Comparison of ENCODE assay signal across 8 mouse cellular contexts in the genomic region with DNA sequence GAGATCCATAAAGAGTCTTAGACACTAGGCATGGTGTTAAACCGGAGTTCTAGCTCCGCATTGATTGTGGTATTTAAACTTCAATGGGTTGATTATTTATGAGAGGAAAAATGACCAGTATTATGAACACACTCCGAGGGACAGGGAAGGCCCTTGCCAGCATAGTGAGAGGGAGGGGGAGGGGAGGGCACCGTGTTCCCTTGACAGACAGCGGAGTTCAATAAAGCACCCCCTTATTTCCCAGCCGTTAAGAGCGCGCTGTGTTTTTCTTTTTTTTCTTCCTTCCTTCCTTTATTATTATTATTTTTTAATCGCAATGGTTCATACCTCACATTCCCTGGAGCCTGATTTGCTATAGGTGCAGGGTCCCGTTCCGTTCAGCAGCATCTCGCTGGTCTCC. TPM values are rescaled to one million over a fixed set of nuclear protein-coding genes. Genes with fewer than 3 reads are reported as not detected.
DNase-seq lines count a peak whose midpoint lies in the region; ATAC-seq lines count a peak whose summit lies in the region.

No protein-coding gene starts in this region.

- peak overlapping the region; percentile 40; the same call in 1 of the 2 replicates for H3K9ac ChIP-seq in heart, embryonic 14.5 days (ENCODE audit: low read length)
- H3K9ac ChIP-seq in forebrain, embryonic 16.5 days (replicated peaks; ENCODE audit: low read depth, low read length): peak overlapping the region; percentile 71
- 0 out of 2 replicates have a peak overlapping the region, but pooled peaks have one; percentile 28 for H3K9ac ChIP-seq in midbrain, embryonic 11.5 days (ENCODE audit: low read length)

- no peak overlapping the region for H3K27ac ChIP-seq in heart, embryonic 14.5 days (replicated peaks in 1 of 2; ENCODE audit: control insufficient read depth in 1 of 2, insufficient read depth in 1 of 2, low read depth in 2 of 2, low read length in 2 of 2)
- no peak overlapping the region for H3K27ac ChIP-seq in forebrain, embryonic 16.5 days (ENCODE audit: low read length)
- no peak overlapping the region for H3K27ac ChIP-seq in midbrain, embryonic 11.5 days (ENCODE audit: low read depth, low read length)

- H3K4me3 ChIP-seq in heart, embryonic 14.5 days (ENCODE audit: control insufficient read depth in 1 of 2, insufficient read depth in 1 of 2, low read depth in 1 of 2, low read length in 2 of 2): peak overlapping the region; percentile 36 to 38
- peak overlapping the region; percentile 58 for H3K4me3 ChIP-seq in forebrain, embryonic 16.5 days (replicated peaks; ENCODE audit: low read length)
- peak overlapping the region; percentile 38 for H3K4me3 ChIP-seq in midbrain, embryonic 11.5 days (ENCODE audit: low read depth, low read length)

- ATAC-seq in heart, embryonic 14.5 days (ENCODE audit: insufficient number of reproducible peaks, insufficient read depth, low FRiP score, low read depth): no peak
- no peak for ATAC-seq in forebrain, embryonic 16.5 days
- ATAC-seq in midbrain, embryonic 11.5 days (ENCODE audit: low FRiP score): peak; percentile 39; the same call in 1 of the 2 replicates
- no peak for ATAC-seq in erythroblast, adult 5-6 weeks (replicated peaks; ENCODE audit: low FRiP score, poor library complexity, severe bottlenecking)

- 1% methylated on average over 12 of the region's 12 CpGs for WGBS in heart, embryonic 14.5 days
- WGBS in forebrain, embryonic 16.5 days: 0% methylated on average over 12 of the region's 12 CpGs
- under 1% methylated on average over 12 of the region's 12 CpGs for WGBS in midbrain, embryonic 11.5 days

- peaks cover 10 to 29% of the 10 kb centered on the region in 2 experiments for H3K4me1 ChIP-seq in heart, embryonic 14.5 days (ENCODE audit: control insufficient read depth in 2 of 2, insufficient read depth in 2 of 2, low read length in 2 of 2)
- H3K4me1 ChIP-seq in forebrain, embryonic 16.5 days (replicated peaks; ENCODE audit: control insufficient read depth, insufficient read depth, low read length): peaks cover 38% of the 10 kb centered on the region
- peaks cover 7% of the 10 kb centered on the region for H3K4me1 ChIP-seq in midbrain, embryonic 11.5 days (ENCODE audit: control insufficient read depth, insufficient read depth, low read length)

- H3K36me3 ChIP-seq in heart, embryonic 14.5 days (ENCODE audit: control insufficient read depth, insufficient read depth, low read length): no peaks in the 10 kb centered on the region
- H3K36me3 ChIP-seq in forebrain, embryonic 16.5 days (ENCODE audit: control insufficient read depth, insufficient read depth): no peaks in the 10 kb centered on the region
- H3K36me3 ChIP-seq in midbrain, embryonic 11.5 days (ENCODE audit: control insufficient read depth, insufficient read depth, low read length): no peaks in the 10 kb centered on the region

- H3K4me2 ChIP-seq in heart, embryonic 14.5 days (ENCODE audit: low read length): peak overlapping the region; percentile 81
- peak overlapping the region; percentile 83 for H3K4me2 ChIP-seq in forebrain, embryonic 16.5 days (ENCODE audit: low read length)
- peak overlapping the region; percentile 70 for H3K4me2 ChIP-seq in midbrain, embryonic 11.5 days

- H3K9me3 ChIP-seq in heart, embryonic 14.5 days (ENCODE audit: control insufficient read depth, low read length): no peaks in the 10 kb centered on the region
- H3K9me3 ChIP-seq in forebrain, embryonic 16.5 days (ENCODE audit: control insufficient read depth, low read length): no peaks in the 10 kb centered on the region
- no peaks in the 10 kb centered on the region for H3K9me3 ChIP-seq in midbrain, embryonic 11.5 days (ENCODE audit: control insufficient read depth, low read length)

- no peak for DNase-seq in heart, adult 8-10 months (ENCODE audit: low spot score)
- peak; percentile 74 for DNase-seq in cerebellum, postnatal 10 days
- DNase-seq in midbrain, embryonic 11.5 days (ENCODE audit: low spot score, missing footprints): peak; percentile 90
- no peak for DNase-seq in right cerebral cortex, postnatal 25 days
- DNase-seq in spleen, postnatal 4 days (ENCODE audit: low spot score in 2 of 2): no peak

- peaks cover 12% of the 10 kb centered on the region for H3K27me3 ChIP-seq in heart, embryonic 14.5 days (ENCODE audit: control insufficient read depth, insufficient read depth, low read length)
- H3K27me3 ChIP-seq in forebrain, embryonic 16.5 days (replicated peaks; ENCODE audit: control insufficient read depth, insufficient read depth, low read length): 0 out of 2 replicates have a peak, but pooled peaks cover 4% of the 10 kb centered on the region
- H3K27me3 ChIP-seq in midbrain, embryonic 11.5 days (ENCODE audit: control insufficient read depth, insufficient read depth, low read length): peaks cover 13% of the 10 kb centered on the region

RNA-seq across cellular contexts. Expression of a gene that starts 2.6 kb away (rescaled TPM):
- polyA plus RNA-seq in heart, embryonic 14.5 days (2014; fragmentation: Nextera tagmentation; extraction: Ambion mirVana): 0.99 and 2.5 TPM in 2 replicates
- under 1 TPM in 3 of 4 experiments, not detected in 1; 0.16 to 0.60 (median 0.50) TPM for total RNA-seq in heart, adult 8-10 months (2022)
- polyA plus RNA-seq in forebrain, embryonic 16.5 days (2015; fragmentation: Nextera tagmentation; extraction: Ambion mirVana): 22.4 and 35.9 TPM in 2 replicates
- 2.1 and 2.6 TPM in 2 replicates for polyA plus RNA-seq in midbrain, embryonic 11.5 days (2014; fragmentation: Nextera tagmentation; extraction: Ambion mirVana)
- total RNA-seq in erythroblast, adult 5-6 weeks (2015; ENCODE audit: low replicate concordance): not detected in 2 replicates
- not detected in 2 replicates for total RNA-seq in erythroblast, adult 5-6 weeks (2017; ENCODE audit: low replicate concordance)

Comparison
In these comparisons a context has a peak if more than half of its experiments do, and no peak if none do; other contexts are left out.
1. DNase-seq: peak in cerebellum, postnatal 10 days (2 of 2) and midbrain, embryonic 11.5 days (single experiment); none in heart, adult 8-10 months (single experiment), right cerebral cortex, postnatal 25 days (single experiment) and spleen, postnatal 4 days (0 of 2).
2. Peak in every context shown above with its lines, with median percentiles within 50 percentile points of each other: H3K4me2 ChIP-seq, H3K4me3 ChIP-seq and H3K9ac ChIP-seq.